Mouse (Mus musculus): ENCODE results near the gene Icam1. TPM values are rescaled to one million over a fixed set of nuclear protein-coding genes. Genes with fewer than 3 reads are reported as not detected.
"Not testable (repeated sequence)": the region's sequence is repeated elsewhere in the genome, so short reads cannot be mapped to it uniquely, and the experiment has no call there.

Gene Icam1
- polyA plus RNA-seq, 1 experiment: 25.9 TPM

GRCm38 (mm10) chr9:20995069-20995468 is 20.7 kb upstream of the Icam1 start:
- DNase-seq: peak; percentile 89
- peak; percentile 49 for TF ChIP-seq CTCF (conservative IDR thresholded peaks at IDR 0.05; ENCODE audit: insufficient read depth, insufficient read length, low read depth, low read length)
- no peak for TF ChIP-seq POLR2A (IDR thresholded peaks at IDR 0.05; ENCODE audit: low read depth, low read length)
- H3K4me3 ChIP-seq (ENCODE audit: insufficient read depth, low read depth, low read length): no peak overlapping the region
- 38% methylated on average over 3 of the region's 3 CpGs for WGBS
- no peaks in the 10 kb centered on the region for H3K27me3 ChIP-seq (replicated peaks; ENCODE audit: control insufficient read depth, insufficient read depth, low read length)
- peaks cover 5% of the 10 kb centered on the region; the same call in 1 of the 2 replicates for H3K4me1 ChIP-seq (ENCODE audit: control insufficient read depth, insufficient read depth, low read length)
- no peak overlapping the region for H3K27ac ChIP-seq (ENCODE audit: insufficient read depth, low read depth, low read length)
- no peaks in the 10 kb centered on the region for H3K36me3 ChIP-seq (ENCODE audit: control insufficient read depth, insufficient read depth, low read length)

- TF ChIP-seq POLR2A (IDR thresholded peaks at IDR 0.05; ENCODE audit: low read depth, low read length) (no peak), CTCF (conservative IDR thresholded peaks at IDR 0.05; ENCODE audit: insufficient read depth, insufficient read length, low read depth, low read length) (no peak)
- WGBS: 86% methylated on average over 8 of the region's 8 CpGs
- H3K27ac ChIP-seq (ENCODE audit: insufficient read depth, low read depth, low read length): no peak overlapping the region
- no peaks in the 10 kb centered on the region for H3K36me3 ChIP-seq (ENCODE audit: control insufficient read depth, insufficient read depth, low read length)
- no peak for DNase-seq
- no peak overlapping the region for H3K4me3 ChIP-seq (ENCODE audit: insufficient read depth, low read depth, low read length)
- no peaks in the 10 kb centered on the region; the same call in 1 of the 2 replicates for H3K4me1 ChIP-seq (ENCODE audit: control insufficient read depth, insufficient read depth, low read length)
- H3K27me3 ChIP-seq (replicated peaks; ENCODE audit: control insufficient read depth, insufficient read depth, low read length): no peaks in the 10 kb centered on the region
Measured at GRCm38 (mm10) chr9:20997065-20997464, 18.7 kb upstream of the Icam1 start.

GRCm38 (mm10) chr9:20998337-20998736 is 17.4 kb upstream of the Icam1 start:
- not testable (repeated sequence) for DNase-seq; H3K27ac ChIP-seq (ENCODE audit: insufficient read depth, low read depth, low read length); H3K4me1 ChIP-seq (ENCODE audit: control insufficient read depth, insufficient read depth, low read length); H3K4me3 ChIP-seq (ENCODE audit: insufficient read depth, low read depth, low read length); H3K36me3 ChIP-seq (ENCODE audit: control insufficient read depth, insufficient read depth, low read length); H3K27me3 ChIP-seq (replicated peaks; ENCODE audit: control insufficient read depth, insufficient read depth, low read length)
- 64% methylated on average over 1 of the region's 1 CpGs for WGBS

- peak; percentile 82 for DNase-seq
- Histone ChIP-seq H3K27ac (ENCODE audit: insufficient read depth, low read depth, low read length) (peak overlapping the region; percentile 24), H3K27me3 (replicated peaks; ENCODE audit: control insufficient read depth, insufficient read depth, low read length) (no peaks in the 10 kb centered on the region), H3K4me1 (ENCODE audit: control insufficient read depth, insufficient read depth, low read length) (no peaks in the 10 kb centered on the region; the same call in 1 of the 2 replicates), H3K4me3 (ENCODE audit: insufficient read depth, low read depth, low read length) (no peak overlapping the region), H3K36me3 (ENCODE audit: control insufficient read depth, insufficient read depth, low read length) (no peaks in the 10 kb centered on the region; the same call in 1 of the 2 replicates)
- peak; percentile 56 for TF ChIP-seq CTCF (conservative IDR thresholded peaks at IDR 0.05; ENCODE audit: insufficient read depth, insufficient read length, low read depth, low read length)
- TF ChIP-seq POLR2A (IDR thresholded peaks at IDR 0.05; ENCODE audit: low read depth, low read length): no peak
Measured at GRCm38 (mm10) chr9:21000811-21001210, 15.0 kb upstream of the Icam1 start.

GRCm38 (mm10) chr9:21001651-21002200 is 14.1 kb upstream of the Icam1 start:
- TF ChIP-seq POLR2A (IDR thresholded peaks at IDR 0.05; ENCODE audit: low read depth, low read length): no peak
- no peak for DNase-seq
- Histone ChIP-seq H3K27me3 (replicated peaks; ENCODE audit: control insufficient read depth, insufficient read depth, low read length) (no peaks in the 10 kb centered on the region), H3K4me3 (ENCODE audit: insufficient read depth, low read depth, low read length) (no peak overlapping the region), H3K36me3 (ENCODE audit: control insufficient read depth, insufficient read depth, low read length) (no peaks in the 10 kb centered on the region; the same call in 1 of the 2 replicates), H3K4me1 (ENCODE audit: control insufficient read depth, insufficient read depth, low read length) (no peaks in the 10 kb centered on the region; the same call in 1 of the 2 replicates), H3K27ac (ENCODE audit: insufficient read depth, low read depth, low read length) (no peak overlapping the region)
- 48% methylated on average over 6 of the region's 6 CpGs for WGBS

GRCm38 (mm10) chr9:21002270-21002626 is 13.5 kb upstream of the Icam1 start:
- no peaks in the 10 kb centered on the region; the same call in 1 of the 2 replicates for H3K36me3 ChIP-seq (ENCODE audit: control insufficient read depth, insufficient read depth, low read length)
- H3K27me3 ChIP-seq (replicated peaks; ENCODE audit: control insufficient read depth, insufficient read depth, low read length): no peaks in the 10 kb centered on the region
- 8% methylated on average over 7 of the region's 7 CpGs for WGBS
- TF ChIP-seq POLR2A (IDR thresholded peaks at IDR 0.05; ENCODE audit: low read depth, low read length) (no peak), CTCF (conservative IDR thresholded peaks at IDR 0.05; ENCODE audit: insufficient read depth, insufficient read length, low read depth, low read length) (no peak)
- peak overlapping the region; percentile 54 for H3K4me3 ChIP-seq (ENCODE audit: insufficient read depth, low read depth, low read length)
- H3K4me1 ChIP-seq (ENCODE audit: control insufficient read depth, insufficient read depth, low read length): no peaks in the 10 kb centered on the region; the same call in 1 of the 2 replicates
- H3K27ac ChIP-seq (ENCODE audit: insufficient read depth, low read depth, low read length): peak overlapping the region; percentile 22; the same call in 1 of the 2 replicates
- DNase-seq: no peak

GRCm38 (mm10) chr9:21002627-21003551 is 12.9 kb upstream of the Icam1 start, which contains the start of gene Mrpl4:
TSS of gene Mrpl4 (plus strand) at chr9:21002738.
- peak; percentile 91 for DNase-seq
- H3K4me1 ChIP-seq (ENCODE audit: control insufficient read depth, insufficient read depth, low read length): no peaks in the 10 kb centered on the region; the same call in 1 of the 2 replicates
- H3K36me3 ChIP-seq (ENCODE audit: control insufficient read depth, insufficient read depth, low read length): no peaks in the 10 kb centered on the region; the same call in 1 of the 2 replicates
- peak within 1 kb of the TSS; percentile 54 for H3K4me3 ChIP-seq (ENCODE audit: insufficient read depth, low read depth, low read length)
- under 1% methylated on average over 72 of the region's 72 CpGs for WGBS
- no peak for TF ChIP-seq CTCF (conservative IDR thresholded peaks at IDR 0.05; ENCODE audit: insufficient read depth, insufficient read length, low read depth, low read length)
- peak; percentile 64 for TF ChIP-seq POLR2A (IDR thresholded peaks at IDR 0.05; ENCODE audit: low read depth, low read length)
- no peaks in the 10 kb centered on the region for H3K27me3 ChIP-seq (replicated peaks; ENCODE audit: control insufficient read depth, insufficient read depth, low read length)
- peak within 1 kb of the TSS; percentile 22 for H3K27ac ChIP-seq (ENCODE audit: insufficient read depth, low read depth, low read length)

All from kidney, adult 2 months (tissue).